Mouse (Mus musculus) neural tube, embryonic 13.5 days (tissue): Measurements from ENCODE around the gene Tbc1d14. TPM values are rescaled to one million over a fixed set of nuclear protein-coding genes. Genes with fewer than 3 reads are reported as not detected.

ENCODE experiments used
- ATAC-seq: fragments of 200-750 bp; cut with Nextera tagmentation; 2 replicates; pipeline ENCODE4 v1.8.0; 2017; ENCODE audit warnings: low read depth, mild to moderate bottlenecking, moderate TSS enrichment, moderate library complexity
- H3K27ac ChIP-seq: fragments of 300-500 bp; sonication (generic); replicated peaks from 2 replicates; pipeline ENCODE4 v1.5.1; 2015; ENCODE audit warnings: moderate library complexity, mild to moderate bottlenecking, inconsistent platforms
- H3K27me3 ChIP-seq: fragments of 300-500 bp; sonication (generic); 2 replicates; pipeline ENCODE4 v1.6.1; 2015; ENCODE audit warnings: mild to moderate bottlenecking, inconsistent platforms
- H3K36me3 ChIP-seq: fragments of 300-500 bp; sonication (generic); 2 replicates; pipeline ENCODE4 v1.6.1; 2015; ENCODE audit warnings: mild to moderate bottlenecking, inconsistent platforms
- H3K4me1 ChIP-seq: fragments of 300-500 bp; sonication (generic); replicated peaks from 2 replicates; pipeline ENCODE4 v1.6.1; 2015; ENCODE audit warnings: inconsistent platforms
- H3K4me2 ChIP-seq: fragments of 300-500 bp; sonication (generic); 2 replicates; pipeline ENCODE4 v1.6.1; 2015; ENCODE audit warnings: inconsistent platforms, mild to moderate bottlenecking, moderate library complexity
- H3K4me3 ChIP-seq: fragments of 300-500 bp; sonication (generic); 2 replicates; pipeline ENCODE4 v1.5.1; 2015; ENCODE audit warnings: mild to moderate bottlenecking, inconsistent platforms
- H3K9ac ChIP-seq: fragments of 300-500 bp; sonication (generic); 2 replicates; pipeline ENCODE4 v1.6.1; 2015; ENCODE audit warnings: moderate library complexity, mild to moderate bottlenecking, inconsistent platforms
- H3K9me3 ChIP-seq: fragments of 300-500 bp; sonication (generic); 2 replicates; pipeline ENCODE4 v1.6.1; 2016; ENCODE audit warnings: inconsistent platforms
- WGBS: fragments of 180-500 bp; shearing (Covaris S2); methylation state at CpG from one replicate; pipeline ENCODE4 v1.1.7; 2015; 5-methylcytosine and 5-hydroxymethylcytosine counted together
- polyA plus RNA-seq: library from polyadenylated mRNA; unstranded; fragments of >200 nt; fragmentation: Nextera tagmentation; extraction: Ambion mirVana; gene quantifications from 2 replicates; pipeline ENCODE4 v1.2.1, GENCODE M21; 2015

The Tbc1d14 gene
- polyA plus RNA-seq, 1 experiment from 2014 or later = 64.0 TPM

DNA sequence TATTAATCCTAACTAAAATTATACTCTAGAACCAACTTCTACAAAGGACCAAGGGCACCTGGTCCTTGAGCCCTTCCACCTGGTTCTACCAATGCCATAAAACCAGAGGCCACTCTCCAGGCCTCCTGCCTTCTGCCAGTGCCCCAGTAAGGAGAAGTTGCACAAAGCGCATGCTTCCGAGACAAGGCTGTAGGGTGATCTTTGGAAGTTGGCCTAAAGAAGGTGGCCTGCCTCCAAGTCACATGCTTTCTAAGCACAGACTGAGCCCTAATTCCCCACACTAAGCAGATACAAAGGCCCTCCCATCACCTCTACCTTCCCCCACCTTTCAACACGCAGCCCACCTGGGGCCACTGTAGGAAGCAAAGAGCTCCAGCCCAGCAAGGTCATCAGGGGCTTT, 17.8 kb downstream of the Tbc1d14 start:
- 87% methylated on average over 3 of the region's 3 CpGs for WGBS

GRCm38 (mm10) chr5:36574147-36574870, 18.8 kb downstream of the Tbc1d14 start:
- ATAC-seq = no peak
- Histone ChIP-seq H3K4me2 (no peak overlapping the region), H3K4me3 (no peak overlapping the region), H3K27ac (no peak overlapping the region), H3K4me1 (peaks cover 3% of the 10 kb centered on the region; the same call in 1 of the 2 replicates), H3K9me3 (no peaks in the 10 kb centered on the region), H3K27me3 (no peaks in the 10 kb centered on the region), H3K36me3 (peaks cover 17% of the 10 kb centered on the region), H3K9ac (no peak overlapping the region)
- 67% methylated on average over 8 of the region's 8 CpGs for WGBS

More for the DNA sequence above, 17.8 kb downstream of the Tbc1d14 start:
- Histone ChIP-seq H3K9me3 (no peaks in the 10 kb centered on the region), H3K9ac (no peak overlapping the region), H3K27me3 (no peaks in the 10 kb centered on the region), H3K4me1 (peaks cover 3% of the 10 kb centered on the region; the same call in 1 of the 2 replicates), H3K27ac (no peak overlapping the region), H3K4me3 (no peak overlapping the region), H3K36me3 (peaks cover 14% of the 10 kb centered on the region), H3K4me2 (no peak overlapping the region)
- no peak for ATAC-seq

DNA sequence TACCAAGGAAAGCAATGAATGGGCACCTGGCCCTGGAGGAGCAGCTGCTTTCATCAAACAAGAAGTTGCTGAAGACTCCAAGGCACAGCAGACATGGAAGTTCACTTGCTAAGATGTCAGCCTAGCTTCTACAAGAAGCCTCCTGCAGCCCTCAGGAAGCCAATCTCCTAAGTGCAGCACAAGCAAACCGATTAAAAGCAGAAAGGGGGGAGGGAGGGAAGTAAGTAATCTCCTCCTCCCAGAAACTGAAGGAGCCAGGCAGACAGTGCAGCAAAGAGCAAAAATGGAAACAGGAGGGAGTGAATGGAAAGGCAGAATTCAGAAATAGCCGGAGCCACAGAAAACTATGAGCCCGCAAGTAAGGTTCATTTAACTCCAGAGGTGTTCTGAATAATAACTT, 19.7 kb downstream of the Tbc1d14 start:
- Histone ChIP-seq H3K4me1 (peaks cover 3% of the 10 kb centered on the region; the same call in 1 of the 2 replicates), H3K4me3 (no peak overlapping the region), H3K9me3 (no peaks in the 10 kb centered on the region), H3K27ac (no peak overlapping the region), H3K9ac (no peak overlapping the region), H3K36me3 (peaks cover 17% of the 10 kb centered on the region), H3K4me2 (no peak overlapping the region), H3K27me3 (no peaks in the 10 kb centered on the region)
- no peak for ATAC-seq
- WGBS = 75% methylated on average over 3 of the region's 3 CpGs

DNA sequence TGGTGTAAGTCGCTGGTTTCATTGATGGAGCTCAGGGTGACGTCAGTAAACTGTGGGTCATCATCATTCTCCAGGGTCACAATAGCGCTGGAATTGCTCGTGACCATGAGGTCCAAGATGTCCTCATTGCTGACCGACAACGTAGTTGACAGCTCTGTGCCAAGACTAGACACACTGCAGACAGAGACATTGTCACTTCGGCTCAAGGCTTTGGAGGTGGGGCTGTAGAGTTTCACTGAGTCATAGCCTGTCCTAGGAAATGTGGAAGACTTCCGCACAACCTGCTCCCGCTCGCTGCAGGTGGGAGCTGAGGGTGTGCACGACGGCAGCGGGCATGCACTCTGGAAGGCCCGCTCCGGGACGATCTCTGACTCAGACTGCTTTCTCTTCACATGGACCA, 21.7 kb downstream of the Tbc1d14 start:
- no peak overlapping the region for H3K4me2 ChIP-seq
- H3K36me3 ChIP-seq = peaks cover 17% of the 10 kb centered on the region
- H3K9ac ChIP-seq = no peak overlapping the region
- H3K27me3 ChIP-seq = no peaks in the 10 kb centered on the region
- ATAC-seq = no peak
- H3K4me1 ChIP-seq = peaks cover 17% of the 10 kb centered on the region
- H3K9me3 ChIP-seq = no peaks in the 10 kb centered on the region
- WGBS = 92% methylated on average over 16 of the region's 16 CpGs
- H3K4me3 ChIP-seq = no peak overlapping the region
- H3K27ac ChIP-seq = no peak overlapping the region

DNA sequence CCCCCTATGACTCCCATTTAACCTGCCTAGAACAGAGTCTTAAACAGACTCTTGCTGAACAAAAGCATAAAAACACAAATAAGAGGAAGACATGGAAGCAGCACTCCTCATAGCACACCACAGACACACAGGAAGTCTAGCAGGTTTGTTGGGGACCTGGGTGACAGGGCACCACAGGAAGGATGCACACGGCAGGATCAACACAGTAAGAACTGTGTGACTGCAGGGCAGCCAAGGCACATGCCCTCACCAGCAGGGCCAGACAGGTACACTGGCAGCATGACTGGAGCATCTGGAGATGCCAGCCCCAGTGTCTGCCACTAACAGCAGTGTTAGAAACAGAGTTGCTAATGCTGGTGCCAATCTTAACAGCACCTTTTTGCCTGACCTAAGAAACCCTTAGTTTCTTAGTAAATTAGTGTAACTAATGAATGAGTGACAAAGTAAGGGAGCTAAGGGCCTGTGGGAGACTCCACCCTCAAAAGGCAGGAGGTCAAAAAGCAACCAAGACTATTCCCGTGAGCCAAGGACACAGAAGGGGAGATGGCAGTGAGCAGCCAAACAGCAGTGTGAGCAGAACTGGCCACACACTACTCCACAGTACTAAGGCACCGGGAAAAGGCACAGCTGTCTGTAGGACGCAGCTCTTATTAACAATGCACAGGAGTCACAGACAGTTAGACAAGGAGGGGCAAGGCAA, 22.4 kb downstream of the Tbc1d14 start:
- no peak for ATAC-seq
- no peak overlapping the region for H3K9ac ChIP-seq
- no peaks in the 10 kb centered on the region for H3K9me3 ChIP-seq
- H3K4me3 ChIP-seq = no peak overlapping the region
- H3K27me3 ChIP-seq = no peaks in the 10 kb centered on the region
- H3K4me2 ChIP-seq = no peak overlapping the region
- WGBS = 88% methylated on average over 4 of the region's 4 CpGs
- no peak overlapping the region for H3K27ac ChIP-seq
- peaks cover 17% of the 10 kb centered on the region for H3K4me1 ChIP-seq
- H3K36me3 ChIP-seq = peaks cover 17% of the 10 kb centered on the region

DNA sequence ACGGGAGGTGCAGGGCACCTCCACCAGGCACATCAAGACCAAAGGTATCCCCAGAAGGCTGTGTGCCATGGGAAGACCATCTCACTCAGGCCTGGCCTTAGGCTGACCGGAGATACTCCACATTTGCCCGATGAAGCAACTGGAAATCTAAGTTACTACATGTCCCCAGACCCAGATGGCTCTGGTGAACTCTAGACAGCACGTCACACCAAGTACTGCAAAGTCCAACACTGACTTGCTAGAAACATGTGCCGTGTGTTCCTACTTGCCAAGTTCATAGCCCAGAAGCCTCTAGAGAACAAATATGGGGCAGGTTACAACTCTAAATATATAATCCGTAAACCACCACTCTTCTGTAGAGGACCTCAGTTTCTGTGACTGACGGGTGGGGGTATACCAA, 23.0 kb downstream of the Tbc1d14 start:
- Histone ChIP-seq H3K4me2 (no peak overlapping the region), H3K9me3 (no peaks in the 10 kb centered on the region), H3K4me3 (no peak overlapping the region), H3K27ac (no peak overlapping the region), H3K36me3 (peaks cover 17% of the 10 kb centered on the region), H3K9ac (no peak overlapping the region), H3K27me3 (no peaks in the 10 kb centered on the region), H3K4me1 (peaks cover 14% of the 10 kb centered on the region)
- no peak for ATAC-seq
- WGBS = 93% methylated on average over 7 of the region's 7 CpGs

GRCm38 (mm10) chr5:36568118-36568517, 25.0 kb downstream of the Tbc1d14 start:
- Histone ChIP-seq H3K27ac (no peak overlapping the region), H3K36me3 (peaks cover 17% of the 10 kb centered on the region), H3K9me3 (no peaks in the 10 kb centered on the region), H3K9ac (no peak overlapping the region), H3K4me3 (no peak overlapping the region), H3K4me1 (peaks cover 14% of the 10 kb centered on the region), H3K27me3 (no peaks in the 10 kb centered on the region), H3K4me2 (no peak overlapping the region)
- WGBS = 87% methylated on average over 4 of the region's 4 CpGs
- no peak for ATAC-seq

DNA sequence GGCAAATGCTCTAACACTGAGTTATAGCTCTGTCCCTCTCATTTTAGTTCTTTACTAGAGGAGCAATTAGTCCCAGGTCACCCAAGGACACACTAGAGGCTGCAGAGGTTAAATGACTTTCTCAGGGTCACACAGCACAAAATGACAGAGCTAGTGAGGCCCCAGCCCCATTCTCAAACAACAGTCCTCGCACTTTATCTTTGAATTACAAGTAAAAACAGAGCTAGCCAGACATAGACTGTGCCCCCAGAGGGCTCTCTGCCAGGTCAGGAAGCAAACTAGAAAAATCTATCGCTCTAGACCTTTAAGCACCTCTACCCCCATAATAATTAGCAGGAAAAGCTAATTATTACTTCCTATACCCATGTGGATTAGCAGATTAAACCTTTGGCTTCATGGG, 25.4 kb downstream of the Tbc1d14 start:
- Histone ChIP-seq H3K27ac (no peak overlapping the region), H3K9me3 (no peaks in the 10 kb centered on the region), H3K4me3 (no peak overlapping the region), H3K9ac (no peak overlapping the region), H3K4me1 (peaks cover 14% of the 10 kb centered on the region), H3K4me2 (no peak overlapping the region), H3K27me3 (no peaks in the 10 kb centered on the region), H3K36me3 (peaks cover 17% of the 10 kb centered on the region)
- 70% methylated on average over 2 of the region's 2 CpGs for WGBS
- ATAC-seq = no peak

GRCm38 (mm10) chr5:36564530-36564929, 28.5 kb downstream of the Tbc1d14 start:
- H3K4me3 ChIP-seq = no peak overlapping the region
- no peak for ATAC-seq
- 85% methylated on average over 9 of the region's 9 CpGs for WGBS
- no peaks in the 10 kb centered on the region for H3K9me3 ChIP-seq
- peaks cover 14% of the 10 kb centered on the region for H3K4me1 ChIP-seq
- H3K9ac ChIP-seq = no peak overlapping the region
- no peak overlapping the region for H3K4me2 ChIP-seq
- H3K36me3 ChIP-seq = no peaks in the 10 kb centered on the region
- H3K27me3 ChIP-seq = no peaks in the 10 kb centered on the region
- H3K27ac ChIP-seq = no peak overlapping the region

DNA sequence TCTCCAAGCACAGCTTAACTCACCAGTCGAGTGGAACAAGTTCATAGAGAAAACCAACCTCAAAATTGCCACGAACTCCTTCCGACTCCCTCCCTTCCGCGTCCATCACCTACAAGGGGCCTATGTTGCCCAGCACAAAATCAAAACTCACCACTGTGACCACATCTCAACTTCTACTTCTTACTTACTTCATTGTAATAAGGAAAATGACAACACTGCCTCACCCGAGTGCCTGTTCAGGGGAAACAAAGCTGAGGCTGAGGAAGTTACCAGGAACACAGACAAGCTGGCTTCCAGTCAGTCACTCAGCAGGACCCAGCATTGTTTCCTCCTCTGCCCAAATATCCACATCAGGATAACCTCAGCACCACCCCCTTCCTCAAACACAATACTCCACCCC, 29.3 kb downstream of the Tbc1d14 start:
- H3K4me3 ChIP-seq = no peak overlapping the region
- no peaks in the 10 kb centered on the region for H3K27me3 ChIP-seq
- H3K9ac ChIP-seq = no peak overlapping the region
- no peak overlapping the region for H3K27ac ChIP-seq
- 92% methylated on average over 6 of the region's 6 CpGs for WGBS
- H3K9me3 ChIP-seq = no peaks in the 10 kb centered on the region
- peaks cover 14% of the 10 kb centered on the region for H3K4me1 ChIP-seq
- no peak overlapping the region for H3K4me2 ChIP-seq
- ATAC-seq = no peak
- no peaks in the 10 kb centered on the region for H3K36me3 ChIP-seq

DNA sequence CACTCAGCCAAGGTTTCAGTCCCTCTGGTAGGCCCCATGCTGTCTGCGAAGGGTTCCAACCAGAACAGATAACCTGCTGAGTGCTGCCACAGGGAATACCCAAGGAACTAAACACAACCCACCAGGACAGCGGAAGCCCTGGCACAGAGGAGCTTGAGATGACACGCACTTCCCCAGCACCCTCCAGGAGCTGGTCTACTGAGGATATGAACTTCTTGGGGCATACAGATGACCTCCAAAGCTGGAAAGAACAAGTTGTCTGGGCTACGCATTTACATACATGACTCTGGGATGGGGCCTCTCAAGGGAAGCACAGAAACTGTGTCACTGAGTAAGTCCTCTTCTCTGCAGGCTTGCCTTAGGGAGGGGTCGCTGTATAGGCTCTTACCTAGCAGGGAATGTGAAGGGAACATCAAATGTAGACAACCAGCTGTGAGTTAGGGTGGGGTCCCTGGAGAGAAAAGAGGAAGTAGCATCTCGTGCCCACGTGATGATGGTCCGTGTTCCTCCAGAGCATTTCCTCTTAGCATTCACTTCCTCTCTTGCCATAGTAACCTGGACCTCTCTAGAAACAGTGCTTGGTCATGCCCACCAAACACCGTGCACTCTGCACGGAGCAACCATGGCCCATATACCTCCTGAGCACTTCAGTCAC, 30.2 kb downstream of the Tbc1d14 start:
- Histone ChIP-seq H3K4me2 (no peak overlapping the region), H3K4me1 (peaks cover 18% of the 10 kb centered on the region), H3K9me3 (no peaks in the 10 kb centered on the region), H3K27ac (no peak overlapping the region), H3K36me3 (no peaks in the 10 kb centered on the region), H3K27me3 (no peaks in the 10 kb centered on the region), H3K9ac (no peak overlapping the region), H3K4me3 (no peak overlapping the region)
- WGBS = 90% methylated on average over 10 of the region's 10 CpGs
- ATAC-seq = no peak

DNA sequence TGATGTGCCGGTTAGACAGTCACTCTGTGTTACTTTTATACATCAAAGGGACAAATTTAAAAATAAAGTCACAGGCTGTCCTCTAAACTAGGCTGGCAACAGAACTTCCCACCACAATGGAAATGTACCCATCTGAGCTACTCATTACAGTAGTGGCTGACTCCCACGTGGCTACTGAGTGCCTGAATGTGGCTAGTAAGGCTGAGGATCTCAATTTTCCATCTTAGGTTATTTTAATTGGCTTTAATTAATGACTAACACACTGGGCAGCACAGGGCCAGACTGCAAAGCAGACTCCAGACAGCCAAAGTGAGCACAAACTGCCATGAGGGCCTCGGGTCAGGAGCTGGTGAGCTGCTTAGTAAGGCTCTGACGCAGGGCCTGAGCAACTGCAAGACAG, 31.6 kb downstream of the Tbc1d14 start:
- Histone ChIP-seq H3K4me1 (peaks cover 11% of the 10 kb centered on the region), H3K4me2 (no peak overlapping the region), H3K4me3 (no peak overlapping the region), H3K27me3 (no peaks in the 10 kb centered on the region), H3K27ac (no peak overlapping the region), H3K36me3 (no peaks in the 10 kb centered on the region), H3K9me3 (no peaks in the 10 kb centered on the region), H3K9ac (no peak overlapping the region)
- no peak for ATAC-seq
- WGBS = 88% methylated on average over 4 of the region's 4 CpGs
